Mouse (Mus musculus) common myeloid progenitor, adult 5-6 weeks (primary cell): ENCODE measurements at regions not wholly inside any gene's neighbourhood (a gene's known extent, or its start where the extent isn't known, plus 50 kb on each side); places are given as distances from the start of the nearest gene placed in this dataset.
"Not testable (repeated sequence)": the region's sequence is repeated elsewhere in the genome, so short reads cannot be mapped to it uniquely, and the experiment has no call there.

Experiments
- ATAC-seq: replicated peaks from 2 replicates; pipeline ENCODE4 v1.8.0; 2016; ENCODE audit warnings: low read depth, mild to moderate bottlenecking, moderate TSS enrichment, inconsistent platforms; ENCODE audit not compliant: poor library complexity, severe bottlenecking

GRCm38 (mm10) chr5:101518791-101519547 lies 145.8 kb downstream of the Nkx6-1 start:
- ATAC-seq = no peak

DNA sequence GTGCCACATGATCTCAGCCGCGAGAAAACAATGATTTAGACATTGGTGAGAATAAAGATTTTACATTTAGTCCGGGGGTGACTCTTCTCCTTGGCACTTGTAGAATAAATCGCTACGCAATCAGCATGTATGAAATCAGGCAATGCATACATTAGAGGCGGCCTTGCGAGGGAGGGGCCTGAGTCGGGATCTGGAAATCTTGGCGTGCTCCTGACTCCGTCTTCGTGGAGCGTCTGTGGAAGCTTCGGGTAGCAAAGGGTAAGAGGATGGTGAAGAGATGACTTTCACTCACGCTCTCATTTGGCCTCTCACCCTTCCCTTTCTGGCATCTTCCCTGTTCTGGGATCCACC lies 167.1 kb downstream of the Nkx6-1 start:
- no peak for ATAC-seq

GRCm38 (mm10) chr5:101496924-101497697 lies 167.7 kb downstream of the Nkx6-1 start:
- no peak for ATAC-seq

- no peak for ATAC-seq
Measured at GRCm38 (mm10) chr5:101496161-101496560, 168.6 kb downstream of the Nkx6-1 start.

DNA sequence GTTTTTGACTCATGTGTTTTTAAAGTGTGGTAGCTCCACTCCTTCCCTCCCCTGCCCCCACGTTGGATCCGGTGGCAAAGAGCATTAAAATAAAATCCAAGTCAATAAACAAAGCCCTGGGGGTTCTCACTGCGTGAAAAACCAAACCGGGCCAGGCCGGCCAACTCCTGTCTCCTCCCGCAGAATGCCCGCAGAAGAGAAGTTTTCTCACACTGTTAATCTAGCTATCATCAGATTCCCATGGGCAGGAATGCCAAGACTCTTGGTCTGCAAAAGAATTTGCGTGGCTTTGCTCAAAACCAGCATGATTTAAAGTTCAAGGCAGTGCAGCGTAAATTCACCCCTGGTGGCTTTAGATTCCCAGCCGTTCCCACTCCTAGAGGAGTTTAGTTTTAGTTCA lies 219.0 kb downstream of the Nkx6-1 start:
- ATAC-seq = no peak

DNA sequence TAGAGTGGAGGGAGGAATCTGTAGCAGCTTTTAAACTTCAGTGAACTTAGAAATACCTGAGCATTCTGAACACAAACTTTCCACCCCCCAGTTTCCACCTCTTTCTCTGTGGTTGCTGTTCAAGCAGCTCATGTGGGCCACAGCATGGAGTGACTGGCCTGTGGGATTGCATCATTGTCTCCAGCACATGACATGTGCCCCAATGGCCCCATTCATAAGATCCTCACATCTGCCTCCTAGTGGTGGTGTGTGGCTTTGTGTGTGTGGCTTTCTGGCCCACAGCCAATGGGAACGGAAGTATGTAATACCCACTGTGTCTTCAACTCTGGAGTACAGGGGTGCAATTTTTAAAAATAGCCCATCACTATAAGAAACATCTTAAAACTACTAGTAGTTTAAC lies 223.0 kb downstream of the Nkx6-1 start:
- ATAC-seq = no peak

GRCm38 (mm10) chr5:101437666-101438299 lies 227.0 kb downstream of the Nkx6-1 start:
- no peak for ATAC-seq

DNA sequence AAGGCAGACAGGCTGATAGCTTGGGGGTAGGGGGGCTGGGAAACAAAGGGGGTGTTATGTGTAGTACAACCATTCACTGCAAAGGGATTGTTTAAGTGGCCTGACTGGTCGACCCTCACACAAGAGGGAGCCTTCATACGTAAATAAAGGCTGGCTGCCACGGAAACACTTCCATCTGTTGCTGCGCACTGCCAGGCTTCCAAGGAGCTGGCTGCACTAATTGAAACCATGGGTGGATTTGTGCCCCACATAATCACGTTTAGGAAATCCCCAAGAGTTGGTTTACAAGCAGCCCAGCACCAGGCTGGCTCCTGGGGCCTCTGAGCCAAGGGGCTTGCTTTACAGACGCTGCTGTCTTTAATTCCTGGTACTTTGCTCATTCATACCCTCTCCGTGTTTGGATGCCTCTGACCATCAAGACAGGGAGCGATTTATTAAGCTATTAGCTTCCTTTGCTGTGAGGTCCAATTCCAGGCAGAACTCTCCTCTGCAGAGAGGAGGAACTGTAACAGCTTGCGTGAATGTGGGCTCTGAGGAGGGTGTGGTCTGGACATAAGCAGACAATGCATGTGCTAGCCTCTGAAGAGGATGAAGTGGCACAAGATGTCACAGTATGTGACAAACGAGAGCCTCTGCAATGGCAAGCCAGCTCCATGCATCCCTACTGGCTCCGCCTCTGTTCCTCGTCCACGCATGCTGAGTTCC lies 238.6 kb downstream of the Nkx6-1 start:
- ATAC-seq = no peak

DNA sequence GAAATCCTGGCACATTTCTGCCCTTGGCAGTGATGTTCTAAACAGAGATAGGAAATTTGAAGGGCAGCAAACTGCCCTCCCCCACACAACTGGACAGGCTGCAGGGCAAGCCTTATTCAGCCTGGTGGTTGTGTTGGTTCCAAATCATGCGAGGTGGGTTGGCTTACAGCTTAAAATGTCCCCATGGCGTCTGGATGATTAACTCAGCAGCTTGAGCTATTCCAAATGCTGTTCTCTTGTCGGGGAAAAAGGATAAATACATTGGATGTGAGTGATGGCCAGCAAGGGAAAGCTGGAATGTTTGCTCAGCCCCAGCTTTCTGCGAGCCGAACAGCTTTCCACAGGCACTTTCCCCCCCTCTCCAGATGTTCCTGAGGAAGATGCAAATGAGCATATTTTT lies 280.5 kb downstream of the Nkx6-1 start:
- no peak for ATAC-seq

DNA sequence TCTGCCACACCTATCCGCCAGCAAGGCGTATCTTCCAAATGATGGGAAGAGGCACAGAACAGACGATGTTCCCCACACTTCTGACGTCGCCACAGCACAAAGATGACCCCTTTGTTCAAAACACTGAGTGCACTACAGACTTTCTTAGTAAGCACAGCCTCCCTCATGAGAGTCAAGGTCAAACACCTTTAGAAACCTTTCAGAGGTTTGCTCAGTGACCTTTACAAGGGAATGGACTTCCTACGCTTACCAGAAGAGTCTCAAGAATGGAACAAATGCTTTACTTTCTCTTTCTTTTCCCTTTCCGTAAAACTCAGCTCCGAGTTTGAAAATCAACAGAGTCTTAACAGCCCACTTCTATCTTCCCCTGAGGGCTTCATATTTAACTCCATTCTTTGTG lies 283.4 kb downstream of the Nkx6-1 start:
- ATAC-seq = no peak

GRCm38 (mm10) chr5:101376657-101377056 lies 288.1 kb downstream of the Nkx6-1 start:
- no peak for ATAC-seq

DNA sequence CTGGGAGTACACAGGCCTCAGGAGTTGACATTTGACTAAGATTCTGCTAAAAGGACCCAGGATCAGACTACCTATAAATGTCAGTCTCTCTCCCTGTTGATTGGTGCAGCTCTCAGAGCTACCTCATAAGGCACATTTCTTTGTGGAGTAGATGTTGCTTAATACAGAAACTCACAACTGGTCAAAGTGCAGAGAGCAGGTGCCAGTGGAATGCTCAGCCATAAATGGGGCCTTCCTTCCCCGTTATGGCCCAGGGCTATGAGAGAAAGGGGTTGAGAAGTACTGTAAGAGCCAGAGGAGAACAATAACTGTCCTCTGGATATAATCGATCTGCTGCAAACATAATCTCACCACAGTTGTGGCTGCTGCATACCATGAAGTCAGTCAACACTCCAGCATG lies 290.7 kb downstream of the Nkx6-1 start:
- ATAC-seq = no peak

- ATAC-seq = no peak
Measured at GRCm38 (mm10) chr5:101372204-101372603, 292.6 kb downstream of the Nkx6-1 start.

DNA sequence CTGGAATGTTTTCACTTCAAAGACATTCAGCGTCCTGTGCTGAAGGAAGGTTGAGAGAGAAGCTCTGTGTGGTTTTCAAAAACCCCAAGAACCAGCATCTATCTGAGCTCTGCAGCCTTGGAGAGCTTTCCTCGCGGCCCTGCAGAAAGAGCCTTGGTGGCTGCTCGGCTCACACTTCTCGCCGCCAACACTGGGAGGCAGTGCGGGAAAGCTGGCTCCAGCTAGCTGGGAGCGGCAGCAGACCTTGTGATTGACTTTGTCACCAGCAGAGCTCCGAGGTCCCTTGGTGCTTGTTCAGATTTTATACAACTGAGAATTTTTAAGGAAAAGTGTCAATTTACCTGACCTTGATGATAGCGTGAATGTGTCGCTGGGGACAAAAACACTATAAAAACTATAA lies 299.4 kb downstream of the Nkx6-1 start:
- ATAC-seq = 0 out of 2 replicates have a peak, but pooled peaks have one; percentile 25

GRCm38 (mm10) chr5:101359986-101360385 lies 304.8 kb downstream of the Nkx6-1 start:
- ATAC-seq = no peak

DNA sequence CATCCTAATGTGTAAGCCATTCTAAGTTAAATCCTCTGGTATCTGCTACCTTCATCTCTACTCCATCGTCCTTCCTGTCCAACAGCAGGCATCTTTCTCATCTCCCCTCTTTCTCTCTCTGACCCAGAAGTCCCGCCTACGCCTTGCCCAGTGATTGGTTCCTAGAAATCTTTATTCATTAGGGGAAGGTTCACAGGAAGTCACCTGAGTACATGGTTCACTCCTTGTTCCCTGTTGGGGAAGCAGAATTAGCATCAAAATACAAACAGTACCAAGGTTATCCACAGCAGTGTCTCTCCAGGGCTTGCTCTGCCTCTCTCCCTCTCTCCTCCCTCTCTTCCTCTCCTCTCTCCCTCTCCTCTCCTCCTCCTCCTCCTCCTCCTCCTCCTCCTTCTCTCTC lies 319.4 kb downstream of the Nkx6-1 start:
- ATAC-seq = no peak

DNA sequence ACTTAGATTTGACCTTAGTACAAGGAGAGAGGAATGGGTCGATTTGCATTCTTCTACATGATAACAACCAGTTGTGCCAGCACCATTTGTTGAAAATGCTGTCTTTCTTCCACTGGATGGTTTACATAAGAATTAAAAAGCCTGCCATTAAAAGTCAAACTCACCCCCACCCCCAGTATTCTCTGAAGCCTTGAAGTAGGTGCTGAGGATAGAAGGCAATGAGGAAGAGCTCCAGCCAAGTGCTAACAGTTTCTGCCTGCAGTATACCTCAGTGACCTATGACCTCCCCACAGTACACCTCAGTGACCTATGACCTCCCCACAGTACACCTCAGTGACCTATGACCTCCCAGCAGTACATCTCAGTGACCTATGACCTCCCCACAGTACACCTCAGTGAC lies 328.4 kb downstream of the Nkx6-1 start:
- ATAC-seq = not testable (repeated sequence)

DNA sequence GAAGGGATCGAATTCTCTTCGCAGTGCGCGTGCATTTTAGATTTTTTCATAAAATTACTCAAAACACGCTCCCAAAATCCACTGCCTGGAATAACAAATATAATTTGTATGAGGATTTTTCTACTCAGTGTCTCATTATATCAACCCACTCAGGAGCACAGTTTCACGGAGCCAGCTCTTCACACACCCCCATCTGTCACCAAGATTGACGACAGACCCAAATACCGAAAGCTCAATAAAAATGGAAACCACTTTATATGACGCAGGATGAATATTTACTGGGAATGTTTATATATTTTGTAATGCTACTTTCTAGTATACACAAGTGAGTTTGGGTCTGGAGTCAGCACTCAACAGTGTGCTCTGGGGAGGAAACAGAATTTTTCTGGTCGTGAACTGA lies 333.0 kb downstream of the Nkx6-1 start:
- ATAC-seq = no peak

GRCm38 (mm10) chr5:101326122-101326521 lies 338.7 kb downstream of the Nkx6-1 start:
- 0 out of 2 replicates have a peak, but pooled peaks have one; percentile 32 for ATAC-seq
